Mouse (Mus musculus): ENCODE measurements around the gene Theg. TPM values are rescaled to one million over a fixed set of nuclear protein-coding genes. Genes with fewer than 3 reads are reported as not detected.

Theg gene
- not detected for polyA plus RNA-seq (2017; shearing (Covaris generic))

GRCm38 (mm10) chr10:79587061-79587751, at the start of gene Theg:
TSS of gene Theg (minus strand) at chr10:79587331.

DNA sequence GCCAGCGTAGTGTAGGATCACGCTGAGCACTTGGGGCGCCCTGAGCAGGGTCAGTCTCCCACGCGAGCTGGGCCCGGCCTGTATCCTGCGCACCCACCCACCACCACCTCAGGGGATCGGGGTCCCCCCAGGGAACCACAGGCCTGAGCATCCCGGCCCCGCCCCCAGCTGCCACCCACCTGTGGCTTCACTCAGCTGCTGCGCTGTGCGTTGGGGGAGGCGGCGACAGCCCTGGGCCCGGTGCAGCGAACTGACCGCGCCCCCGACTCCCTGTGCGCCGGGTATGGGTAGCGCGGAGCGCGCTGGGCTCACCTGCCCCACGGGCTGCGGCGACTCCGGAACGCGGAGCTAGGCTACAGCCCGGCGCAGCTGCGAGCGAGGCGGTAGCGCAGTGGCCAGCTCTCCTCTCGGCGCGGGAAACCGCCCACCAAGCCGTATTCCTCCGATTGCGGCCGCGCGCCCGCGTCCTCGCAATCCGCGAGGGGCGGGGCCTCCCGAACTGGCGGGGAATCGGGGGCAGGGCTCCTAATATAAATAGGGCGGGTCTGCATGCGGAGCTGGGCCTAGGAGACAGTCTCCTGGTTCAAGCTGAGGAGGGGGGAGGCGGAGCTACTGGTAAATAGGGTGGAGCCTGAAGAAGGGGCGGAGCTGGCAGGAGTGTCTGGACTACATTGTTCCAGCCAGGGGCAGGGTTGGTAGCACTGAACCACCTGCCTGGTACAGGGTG, 26.6 kb upstream of the Theg start, which contains the start of gene C2cd4c:
TSS of gene C2cd4c (minus strand) at position 448 of the 727 bp plus-strand sequence.

GRCm38 (mm10) chr10:79554330-79555237, 32.5 kb downstream of the Theg start, which contains the start of gene Mier2:
TSS of gene Mier2 (minus strand) at chr10:79555199.

DNA sequence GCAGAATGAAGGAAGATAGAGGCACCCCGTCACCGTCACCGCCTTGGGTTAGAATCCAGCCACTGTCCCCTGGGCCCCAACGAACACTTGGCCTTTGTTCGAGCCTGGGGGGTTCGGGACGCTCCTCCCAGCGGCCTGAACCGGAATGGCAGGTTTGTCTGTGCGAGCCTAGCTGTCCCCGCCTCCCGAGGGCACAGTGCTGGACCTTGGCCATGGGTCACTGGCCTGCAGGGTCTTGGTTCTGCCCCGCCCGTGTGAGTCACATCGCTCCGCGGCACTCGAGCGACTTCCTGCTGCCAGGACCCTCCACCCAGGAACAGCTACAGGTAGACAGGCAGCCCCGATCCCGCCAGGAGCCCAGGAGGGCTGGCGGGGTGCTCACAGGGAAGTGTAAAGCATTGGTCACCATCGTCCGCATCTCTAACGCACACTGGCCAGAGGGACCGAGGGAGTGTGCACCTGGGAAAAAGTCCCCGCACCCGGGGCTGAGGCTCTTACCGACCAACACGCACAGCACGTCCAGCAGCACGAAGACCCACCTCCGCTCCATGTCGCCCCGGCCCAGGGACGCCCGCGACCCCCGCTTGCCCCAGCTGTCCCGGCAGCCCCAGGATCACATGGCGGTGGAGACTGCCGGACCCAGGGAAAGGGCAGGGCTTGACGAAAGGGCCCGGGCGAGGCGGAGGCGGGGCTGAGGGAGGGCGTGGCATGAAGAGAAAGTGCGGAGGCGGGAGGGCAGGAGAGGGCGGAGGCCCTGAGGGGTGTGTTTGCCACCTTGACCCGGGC, 53.8 kb downstream of the Theg start, which contains the start of gene Plpp2:
TSS of gene Plpp2 (minus strand) at position 671 of the 786 bp plus-strand sequence.

Other genes with a start within 250 kb of the Theg start
- gene Vmn2r82, start 230.8 kb downstream of the Theg start, polyA plus RNA-seq (2017; shearing (Covaris generic)): 0.29 TPM
- gene Vmn2r83, start 118.6 kb downstream of the Theg start, polyA plus RNA-seq (2017; shearing (Covaris generic)): not detected
- 1.7 TPM for gene Plpp2, start 53.5 kb downstream of the Theg start, polyA plus RNA-seq (2017; shearing (Covaris generic))
- 49.2 TPM for gene Mier2, start 32.1 kb downstream of the Theg start, polyA plus RNA-seq (2017; shearing (Covaris generic))
- gene C2cd4c, start 26.7 kb upstream of the Theg start, polyA plus RNA-seq (2017; shearing (Covaris generic)): not detected
- gene Shc2, start 50.6 kb upstream of the Theg start, polyA plus RNA-seq (2017; shearing (Covaris generic)): not detected
- not detected for gene Odf3l2, start 58.4 kb upstream of the Theg start, polyA plus RNA-seq (2017; shearing (Covaris generic))
- gene Madcam1, start 77.2 kb upstream of the Theg start, polyA plus RNA-seq (2017; shearing (Covaris generic)): not detected
- gene Tpgs1, start 82.0 kb upstream of the Theg start, polyA plus RNA-seq (2017; shearing (Covaris generic)): 24.0 TPM
- gene Cdc34, start 94.9 kb upstream of the Theg start, polyA plus RNA-seq (2017; shearing (Covaris generic)): 83.3 TPM
- gene Gzmm, start 101.7 kb upstream of the Theg start, polyA plus RNA-seq (2017; shearing (Covaris generic)): 2.7 TPM
- 178 TPM for gene Bsg, start 117.2 kb upstream of the Theg start, polyA plus RNA-seq (2017; shearing (Covaris generic))
- gene Hcn2, start 129.3 kb upstream of the Theg start, polyA plus RNA-seq (2017; shearing (Covaris generic)): 0.12 TPM
- 33.4 TPM for gene Polrmt, start 159.2 kb upstream of the Theg start, polyA plus RNA-seq (2017; shearing (Covaris generic))
- gene Fgf22, start 167.7 kb upstream of the Theg start, polyA plus RNA-seq (2017; shearing (Covaris generic)): not detected
- 47.0 TPM for gene Rnf126, start 179.6 kb upstream of the Theg start, polyA plus RNA-seq (2017; shearing (Covaris generic))
- 0.31 TPM for gene Fstl3, start 189.9 kb upstream of the Theg start, polyA plus RNA-seq (2017; shearing (Covaris generic))
- not detected for gene Prss57, start 203.6 kb upstream of the Theg start, polyA plus RNA-seq (2017; shearing (Covaris generic))
- 3.5 TPM for gene Palm, start 206.2 kb upstream of the Theg start, polyA plus RNA-seq (2017; shearing (Covaris generic))
- not detected for gene Misp, start 233.7 kb upstream of the Theg start, polyA plus RNA-seq (2017; shearing (Covaris generic))